Mouse (Mus musculus): ENCODE measurements around the gene Vldlr. TPM values are rescaled to one million over a fixed set of nuclear protein-coding genes. Genes with fewer than 3 reads are reported as not detected.

Vldlr gene
- polyA plus RNA-seq, 1 experiment = 0.21 TPM

- TF ChIP-seq CEBPB (IDR thresholded peaks at IDR 0.05; ENCODE audit: low read depth) = no peak
- Histone ChIP-seq H3K27me3 (ENCODE audit: control insufficient read depth, insufficient read depth, insufficient read length) (peaks cover 25% of the 10 kb centered on the region), H3K79me3 (ENCODE audit: low read depth) (no peaks in the 10 kb centered on the region), H3K4me3 (ENCODE audit: insufficient read depth, poor library complexity, severe bottlenecking) (no peak overlapping the region), H3K79me2 (ENCODE audit: control insufficient read depth, insufficient read depth) (no peaks in the 10 kb centered on the region), H3K36me3 (ENCODE audit: control insufficient read depth, insufficient read depth) (no peaks in the 10 kb centered on the region), H3ac (ENCODE audit: control insufficient read depth, insufficient read length, low read depth) (no peak overlapping the region)
These were observed 3.3 kb downstream of the Vldlr start for GRCm38 (mm10) chr19:27219586-27219985.

DNA sequence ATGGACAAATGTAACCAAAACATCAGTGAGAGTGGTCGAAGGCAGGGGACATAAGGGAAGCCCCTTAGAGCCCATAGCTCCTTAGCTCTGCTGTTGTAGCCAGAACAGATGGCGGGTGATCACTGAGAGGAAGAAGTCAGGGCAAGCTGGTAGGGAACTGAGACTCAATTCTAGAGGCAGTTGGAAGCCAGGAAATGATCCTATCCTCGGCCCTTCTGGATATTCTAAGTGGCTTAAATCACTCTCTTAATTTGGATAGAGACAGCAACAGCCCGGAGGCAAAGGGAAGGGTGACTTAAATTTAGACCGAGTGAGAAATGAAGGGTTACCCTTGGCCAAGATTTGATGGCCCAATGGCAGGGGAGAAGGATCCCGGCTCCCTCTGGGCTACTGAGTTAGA lies 6.8 kb downstream of the Vldlr start:
- no peaks in the 10 kb centered on the region for H3K79me2 ChIP-seq (ENCODE audit: control insufficient read depth, insufficient read depth)
- no peaks in the 10 kb centered on the region for H3K36me3 ChIP-seq (ENCODE audit: control insufficient read depth, insufficient read depth)
- H3K27me3 ChIP-seq (ENCODE audit: control insufficient read depth, insufficient read depth, insufficient read length) = peaks cover 7% of the 10 kb centered on the region
- H3K79me3 ChIP-seq (ENCODE audit: low read depth) = no peaks in the 10 kb centered on the region
- TF ChIP-seq CEBPB (IDR thresholded peaks at IDR 0.05; ENCODE audit: low read depth) = no peak
- no peak for TF ChIP-seq MAX (IDR thresholded peaks at IDR 0.05)
- no peak for TF ChIP-seq CTCF (IDR thresholded peaks at IDR 0.05; ENCODE audit: control insufficient read depth, insufficient read depth, insufficient read length)
- TF ChIP-seq USF1 (IDR thresholded peaks at IDR 0.05; ENCODE audit: low read depth) = no peak
- TF ChIP-seq FOSL1 (IDR thresholded peaks at IDR 0.05; ENCODE audit: insufficient read depth, low read length, poor library complexity, severe bottlenecking) = no peak
- TF ChIP-seq MYOG (IDR thresholded peaks at IDR 0.05; ENCODE audit: control insufficient read depth, extremely low read depth, insufficient read length) = no peak
- no peak for TF ChIP-seq MYOD1 (IDR thresholded peaks at IDR 0.05; ENCODE audit: control insufficient read depth, insufficient read length, low read depth)
- no peak overlapping the region for H3ac ChIP-seq (ENCODE audit: control insufficient read depth, insufficient read length, low read depth)
- H3K4me3 ChIP-seq (ENCODE audit: insufficient read depth, poor library complexity, severe bottlenecking) = no peak overlapping the region

DNA sequence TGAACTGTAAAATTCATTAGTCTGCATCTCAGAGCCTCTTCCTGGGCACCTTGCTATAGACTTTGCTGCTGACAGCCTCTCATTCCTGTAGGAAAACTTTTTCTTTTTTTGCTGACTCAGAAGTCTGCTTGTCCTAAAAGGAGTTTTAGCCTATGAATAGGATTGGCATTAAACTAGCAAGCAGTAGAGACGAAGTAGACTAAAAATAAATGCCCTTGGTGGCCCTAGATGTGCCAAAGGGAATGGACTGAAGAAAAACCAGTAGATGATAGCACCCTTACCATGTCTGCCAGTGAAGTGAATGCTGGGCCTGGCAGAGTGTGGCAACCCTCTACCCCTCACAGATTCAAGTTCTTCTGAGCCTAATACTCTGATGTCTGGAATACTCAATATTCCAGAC lies 8.1 kb downstream of the Vldlr start:
- H3K27me3 ChIP-seq (ENCODE audit: control insufficient read depth, insufficient read depth, insufficient read length) = no peaks in the 10 kb centered on the region
- H3K79me3 ChIP-seq (ENCODE audit: low read depth) = no peaks in the 10 kb centered on the region
- H3K36me3 ChIP-seq (ENCODE audit: control insufficient read depth, insufficient read depth) = no peaks in the 10 kb centered on the region
- H3K79me2 ChIP-seq (ENCODE audit: control insufficient read depth, insufficient read depth) = no peaks in the 10 kb centered on the region
- H3ac ChIP-seq (ENCODE audit: control insufficient read depth, insufficient read length, low read depth) = no peak overlapping the region
- no peak overlapping the region for H3K4me3 ChIP-seq (ENCODE audit: insufficient read depth, poor library complexity, severe bottlenecking)
- TF ChIP-seq MYOD1 (IDR thresholded peaks at IDR 0.05; ENCODE audit: control insufficient read depth, insufficient read length, low read depth) (no peak), CEBPB (IDR thresholded peaks at IDR 0.05; ENCODE audit: low read depth) (no peak), MAX (IDR thresholded peaks at IDR 0.05) (no peak), USF1 (IDR thresholded peaks at IDR 0.05; ENCODE audit: low read depth) (no peak), MYOG (IDR thresholded peaks at IDR 0.05; ENCODE audit: control insufficient read depth, extremely low read depth, insufficient read length) (no peak), CTCF (IDR thresholded peaks at IDR 0.05; ENCODE audit: control insufficient read depth, insufficient read depth, insufficient read length) (no peak), FOSL1 (IDR thresholded peaks at IDR 0.05; ENCODE audit: insufficient read depth, low read length, poor library complexity, severe bottlenecking) (no peak)

DNA sequence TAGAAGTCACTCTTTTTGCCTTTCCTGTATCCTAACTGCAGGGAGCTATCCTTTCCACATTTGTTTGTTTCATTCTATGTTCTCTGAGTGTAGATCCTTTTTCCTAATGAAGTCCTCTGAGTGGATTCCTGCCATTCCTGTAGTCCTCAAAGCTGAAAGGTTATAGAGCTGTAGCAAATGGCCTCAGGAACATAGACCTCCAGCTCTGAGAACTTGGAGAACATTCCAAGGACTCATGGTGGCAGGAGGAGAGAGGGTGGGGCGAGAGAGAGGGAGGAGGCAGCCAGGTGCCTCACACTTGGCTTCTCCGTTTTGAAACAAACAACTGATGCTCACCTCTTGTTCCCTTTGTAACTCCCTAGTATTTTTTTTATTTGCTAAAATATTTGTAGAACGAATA lies 10.3 kb downstream of the Vldlr start:
- no peaks in the 10 kb centered on the region for H3K79me2 ChIP-seq (ENCODE audit: control insufficient read depth, insufficient read depth)
- no peak for TF ChIP-seq USF1 (IDR thresholded peaks at IDR 0.05; ENCODE audit: low read depth)
- no peak for TF ChIP-seq CTCF (IDR thresholded peaks at IDR 0.05; ENCODE audit: control insufficient read depth, insufficient read depth, insufficient read length)
- TF ChIP-seq MAX (IDR thresholded peaks at IDR 0.05) = no peak
- no peak for TF ChIP-seq MYOD1 (IDR thresholded peaks at IDR 0.05; ENCODE audit: control insufficient read depth, insufficient read length, low read depth)
- no peak for TF ChIP-seq MYOG (IDR thresholded peaks at IDR 0.05; ENCODE audit: control insufficient read depth, extremely low read depth, insufficient read length)
- TF ChIP-seq FOSL1 (IDR thresholded peaks at IDR 0.05; ENCODE audit: insufficient read depth, low read length, poor library complexity, severe bottlenecking) = no peak
- TF ChIP-seq CEBPB (IDR thresholded peaks at IDR 0.05; ENCODE audit: low read depth) = no peak
- H3ac ChIP-seq (ENCODE audit: control insufficient read depth, insufficient read length, low read depth) = no peak overlapping the region
- H3K36me3 ChIP-seq (ENCODE audit: control insufficient read depth, insufficient read depth) = no peaks in the 10 kb centered on the region
- no peaks in the 10 kb centered on the region for H3K27me3 ChIP-seq (ENCODE audit: control insufficient read depth, insufficient read depth, insufficient read length)
- H3K4me3 ChIP-seq (ENCODE audit: insufficient read depth, poor library complexity, severe bottlenecking) = no peak overlapping the region
- H3K79me3 ChIP-seq (ENCODE audit: low read depth) = no peaks in the 10 kb centered on the region

- Histone ChIP-seq H3K79me2 (ENCODE audit: control insufficient read depth, insufficient read depth) (no peaks in the 10 kb centered on the region), H3K36me3 (ENCODE audit: control insufficient read depth, insufficient read depth) (no peaks in the 10 kb centered on the region), H3K4me3 (ENCODE audit: insufficient read depth, poor library complexity, severe bottlenecking) (no peak overlapping the region), H3K79me3 (ENCODE audit: low read depth) (no peaks in the 10 kb centered on the region), H3K27me3 (ENCODE audit: control insufficient read depth, insufficient read depth, insufficient read length) (no peaks in the 10 kb centered on the region), H3ac (ENCODE audit: control insufficient read depth, insufficient read length, low read depth) (no peak overlapping the region)
- TF ChIP-seq MYOD1 (IDR thresholded peaks at IDR 0.05; ENCODE audit: control insufficient read depth, insufficient read length, low read depth) = no peak
These were observed 10.8 kb downstream of the Vldlr start for GRCm38 (mm10) chr19:27227131-27227530.

DNA sequence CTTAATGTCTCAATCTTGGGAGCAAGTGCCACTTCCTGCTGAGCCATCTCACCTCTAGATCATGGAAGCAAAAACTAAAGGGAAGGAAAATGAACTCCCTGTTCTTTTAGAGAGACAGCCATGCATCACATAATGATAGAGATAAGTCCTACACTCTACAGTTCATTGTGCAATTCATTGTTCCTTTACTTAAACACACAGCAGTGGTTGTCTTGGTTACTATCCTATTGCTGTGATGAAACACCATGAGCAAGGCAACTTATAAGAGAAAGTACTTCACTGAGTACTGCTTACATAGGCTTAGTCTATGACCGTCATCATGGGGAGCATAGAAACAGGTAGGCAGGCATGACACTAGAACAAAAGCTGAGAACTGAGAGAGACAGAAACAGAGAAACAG lies 12.0 kb downstream of the Vldlr start:
- Histone ChIP-seq H3K79me3 (ENCODE audit: low read depth) (no peaks in the 10 kb centered on the region), H3K27me3 (ENCODE audit: control insufficient read depth, insufficient read depth, insufficient read length) (no peaks in the 10 kb centered on the region), H3K79me2 (ENCODE audit: control insufficient read depth, insufficient read depth) (no peaks in the 10 kb centered on the region)

More for the DNA sequence above, 12.0 kb downstream of the Vldlr start:
- Histone ChIP-seq H3K4me3 (ENCODE audit: insufficient read depth, poor library complexity, severe bottlenecking) (no peak overlapping the region), H3K36me3 (ENCODE audit: control insufficient read depth, insufficient read depth) (no peaks in the 10 kb centered on the region), H3ac (ENCODE audit: control insufficient read depth, insufficient read length, low read depth) (no peak overlapping the region)
- TF ChIP-seq MYOG (IDR thresholded peaks at IDR 0.05; ENCODE audit: control insufficient read depth, extremely low read depth, insufficient read length) (no peak), MYOD1 (IDR thresholded peaks at IDR 0.05; ENCODE audit: control insufficient read depth, insufficient read length, low read depth) (no peak), CEBPB (IDR thresholded peaks at IDR 0.05; ENCODE audit: low read depth) (no peak), CTCF (IDR thresholded peaks at IDR 0.05; ENCODE audit: control insufficient read depth, insufficient read depth, insufficient read length) (no peak), MAX (IDR thresholded peaks at IDR 0.05) (no peak), FOSL1 (IDR thresholded peaks at IDR 0.05; ENCODE audit: insufficient read depth, low read length, poor library complexity, severe bottlenecking) (no peak), USF1 (IDR thresholded peaks at IDR 0.05; ENCODE audit: low read depth) (no peak)

Measured in C2C12 (cell line).